Mouse (Mus musculus) limb, embryonic 12.5 days (tissue): Measurements from ENCODE around the gene Mbd4. TPM values are rescaled to one million over a fixed set of nuclear protein-coding genes. Genes with fewer than 3 reads are reported as not detected.
"Not testable (repeated sequence)": the region's sequence is repeated elsewhere in the genome, so short reads cannot be mapped to it uniquely, and the experiment has no call there.

Source experiments
- ATAC-seq: fragments of 200-750 bp; cut with Nextera tagmentation; 2 replicates; pipeline ENCODE4 v1.8.0; 2017; ENCODE audit warnings: low read depth, moderate TSS enrichment; ENCODE audit not compliant: insufficient number of reproducible peaks, insufficient read depth, low FRiP score, low TSS enrichment
- H3K27ac ChIP-seq: fragments of 300-500 bp; sonication (generic); 2 replicates; pipeline ENCODE4 v1.5.1; 2016; ENCODE audit warnings: mild to moderate bottlenecking, moderate library complexity
- H3K27me3 ChIP-seq: fragments of 300-500 bp; sonication (generic); 2 replicates; pipeline ENCODE4 v1.6.1; 2016; ENCODE audit warnings: mild to moderate bottlenecking, moderate library complexity
- H3K36me3 ChIP-seq: fragments of 300-500 bp; sonication (generic); 2 replicates; pipeline ENCODE4 v1.6.1; 2016; ENCODE audit warnings: mild to moderate bottlenecking, moderate library complexity
- H3K4me1 ChIP-seq: fragments of 300-500 bp; sonication (generic); replicated peaks from 2 replicates; pipeline ENCODE4 v1.6.1; 2016
- H3K4me2 ChIP-seq: fragments of 300-500 bp; sonication (generic); 2 replicates; pipeline ENCODE4 v1.6.1; 2016; ENCODE audit warnings: mild to moderate bottlenecking, moderate library complexity
- H3K4me3 ChIP-seq: fragments of 300-500 bp; sonication (generic); replicated peaks from 2 replicates; pipeline ENCODE4 v1.5.1; 2016; ENCODE audit warnings: mild to moderate bottlenecking
- H3K9ac ChIP-seq: fragments of 300-500 bp; sonication (generic); replicated peaks from 2 replicates; pipeline ENCODE4 v1.6.1; 2016; ENCODE audit warnings: mild to moderate bottlenecking, moderate library complexity
- H3K9me3 ChIP-seq: fragments of 300-500 bp; sonication (generic); 2 replicates; pipeline ENCODE4 v1.6.1; 2016; ENCODE audit warnings: mild to moderate bottlenecking, moderate library complexity
- WGBS: fragments of 180-500 bp; shearing (Covaris S2); methylation state at CpG from one replicate; pipeline ENCODE4 v1.1.7; 2016; 5-methylcytosine and 5-hydroxymethylcytosine counted together
- polyA plus RNA-seq: library from polyadenylated mRNA; unstranded; fragments of >200 nt; fragmentation: Nextera tagmentation; extraction: Ambion mirVana; gene quantifications from 2 replicates; pipeline ENCODE4 v1.2.1, GENCODE M21; 2016

Gene Mbd4
- polyA plus RNA-seq, 1 experiment from 2014 or later = 33.7 TPM

DNA sequence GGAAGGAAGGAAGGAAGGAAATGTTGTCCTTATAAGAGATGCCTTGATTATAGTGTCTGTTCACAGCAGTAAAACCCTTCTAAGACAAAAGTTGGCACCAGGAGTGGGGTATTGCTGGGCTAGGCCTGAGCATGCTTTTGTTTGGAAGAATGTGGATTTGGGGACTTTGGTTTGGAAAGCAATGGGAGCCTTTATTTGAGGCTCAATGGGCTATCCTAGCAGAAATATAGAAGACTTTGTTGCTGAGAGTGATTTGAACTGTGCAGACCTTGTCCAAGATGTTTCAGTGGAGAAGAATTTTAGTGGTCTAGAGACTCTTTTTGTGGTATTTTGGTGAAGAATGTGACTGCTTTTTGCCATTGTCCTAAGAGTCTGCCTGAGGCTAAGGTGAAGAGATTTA lies 19.3 kb downstream of the Mbd4 start:
- Histone ChIP-seq H3K27me3 (no peaks in the 10 kb centered on the region), H3K4me3 (no peak overlapping the region), H3K4me1 (peaks cover 11% of the 10 kb centered on the region), H3K4me2 (no peak overlapping the region), H3K27ac (no peak overlapping the region), H3K36me3 (no peaks in the 10 kb centered on the region), H3K9me3 (no peaks in the 10 kb centered on the region), H3K9ac (no peak overlapping the region)
- no peak for ATAC-seq

DNA sequence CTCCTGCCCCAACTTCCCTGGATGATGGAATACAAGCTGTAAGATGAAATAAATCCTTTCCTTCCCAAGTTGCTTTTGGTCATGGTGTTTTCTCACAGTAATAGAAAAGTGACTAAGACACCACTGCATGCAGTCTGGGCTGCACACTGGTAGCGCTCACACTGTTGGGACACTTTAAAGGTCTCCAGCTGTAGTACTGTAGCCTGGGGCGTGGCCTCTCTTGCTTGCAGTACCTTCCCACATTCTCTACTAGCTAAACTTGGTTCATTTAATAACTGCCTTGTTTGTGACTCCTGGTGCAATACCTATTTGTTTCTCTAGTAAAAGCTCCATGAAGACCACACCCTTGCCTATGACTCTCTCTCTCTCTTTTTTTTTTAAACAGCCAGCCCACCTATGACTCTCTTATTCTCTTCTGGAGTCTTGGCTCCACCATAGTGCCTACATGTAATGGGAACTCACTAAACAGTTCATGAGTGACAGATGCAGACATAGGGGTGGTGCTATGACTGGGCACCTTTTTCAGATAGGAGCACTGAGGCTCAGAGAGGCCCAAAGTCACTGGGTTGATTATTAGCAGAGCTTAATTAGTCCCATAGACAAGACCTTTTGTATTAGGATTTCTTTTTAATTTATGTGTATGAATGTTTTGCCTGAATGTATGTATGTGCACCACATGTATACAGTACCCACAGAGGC lies 20.9 kb downstream of the Mbd4 start:
- H3K4me3 ChIP-seq = no peak overlapping the region
- H3K9me3 ChIP-seq = no peaks in the 10 kb centered on the region
- no peaks in the 10 kb centered on the region for H3K27me3 ChIP-seq
- no peak overlapping the region for H3K4me2 ChIP-seq
- no peak overlapping the region for H3K27ac ChIP-seq
- WGBS = 86% methylated on average over 2 of the region's 2 CpGs
- no peaks in the 10 kb centered on the region for H3K36me3 ChIP-seq
- H3K4me1 ChIP-seq = no peaks in the 10 kb centered on the region
- no peak for ATAC-seq
- H3K9ac ChIP-seq = no peak overlapping the region

DNA sequence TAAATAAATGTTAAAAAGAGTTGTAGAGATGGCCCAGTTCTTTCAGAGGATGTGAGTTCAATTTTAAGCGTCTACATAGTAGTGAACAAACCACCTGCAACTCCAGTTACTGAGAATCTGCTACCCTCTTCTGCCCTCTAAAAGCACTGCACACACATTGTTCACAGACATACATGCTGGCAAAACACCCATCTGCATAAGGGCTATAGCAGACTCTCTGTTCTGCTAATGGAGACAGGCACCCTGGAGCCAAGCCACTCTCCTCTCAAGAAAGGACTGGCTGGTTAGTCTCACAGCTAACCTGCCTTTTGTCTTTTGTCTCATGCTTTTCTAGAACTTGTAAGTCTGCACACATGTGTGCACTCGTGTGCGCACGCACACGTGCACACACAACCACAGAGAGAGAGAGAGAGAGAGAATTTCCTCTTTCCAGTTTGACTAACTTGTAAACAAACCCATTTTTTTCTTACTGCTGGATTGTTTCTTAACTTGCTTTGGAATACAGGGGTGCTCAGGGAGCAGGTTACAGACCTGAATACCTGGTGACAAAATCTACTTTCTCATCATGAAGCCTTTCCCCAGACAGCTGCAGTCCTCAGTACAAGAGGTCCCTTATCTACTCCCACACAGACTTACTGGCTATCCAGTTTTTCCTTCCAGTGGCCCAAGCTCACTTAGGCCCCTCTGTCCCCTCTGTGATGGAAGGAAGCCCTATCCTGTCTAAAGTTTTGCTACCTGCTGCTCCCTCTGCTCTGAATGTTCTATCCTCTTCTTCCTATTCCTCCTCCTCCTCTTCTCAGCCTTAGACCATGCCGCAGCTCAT lies 22.2 kb downstream of the Mbd4 start:
- WGBS = 85% methylated on average over 6 of the region's 6 CpGs
- Histone ChIP-seq H3K4me1 (no peaks in the 10 kb centered on the region), H3K4me2 (no peak overlapping the region), H3K27me3 (no peaks in the 10 kb centered on the region), H3K9me3 (no peaks in the 10 kb centered on the region), H3K36me3 (no peaks in the 10 kb centered on the region), H3K4me3 (no peak overlapping the region), H3K27ac (no peak overlapping the region), H3K9ac (no peak overlapping the region)
- no peak for ATAC-seq

DNA sequence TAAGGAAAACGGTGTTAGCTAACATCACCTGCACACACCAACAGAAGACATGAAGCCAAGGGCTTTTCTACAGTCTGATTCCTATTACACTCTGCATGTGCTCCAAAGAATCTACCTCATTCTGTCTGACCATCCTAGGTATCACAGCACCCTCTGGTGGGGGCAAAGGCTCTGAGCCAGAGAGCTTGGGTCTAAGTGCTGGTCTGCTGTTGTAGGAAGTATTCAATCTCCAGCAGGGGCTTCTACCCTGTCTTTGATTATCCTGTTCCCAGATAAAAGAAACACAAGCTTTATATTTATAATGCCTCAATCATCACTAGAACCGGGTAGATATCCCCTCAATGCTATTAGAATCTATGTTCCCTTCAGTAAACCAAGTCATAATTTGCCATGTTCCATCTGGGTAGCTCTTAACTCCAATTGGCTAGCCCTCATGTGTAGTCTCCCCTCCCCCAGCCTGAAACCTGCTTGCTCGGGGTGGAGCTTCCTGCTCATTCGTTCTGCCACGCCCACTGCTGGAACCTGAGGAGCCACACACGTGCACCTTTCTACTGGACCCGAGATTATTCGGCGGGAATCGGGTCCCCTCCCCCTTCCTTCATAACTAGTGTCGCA lies 29.2 kb downstream of the Mbd4 start:
- peak; percentile 94 for ATAC-seq
- WGBS = 0% methylated on average over 5 of the region's 11 CpGs
- peak overlapping the region; percentile 32 for H3K4me2 ChIP-seq
- H3K9ac ChIP-seq, H3K9me3 ChIP-seq, H3K4me1 ChIP-seq, H3K36me3 ChIP-seq, H3K4me3 ChIP-seq, H3K27me3 ChIP-seq: not testable (repeated sequence)
- peak overlapping the region; percentile 53; the same call in 1 of the 2 replicates for H3K27ac ChIP-seq

DNA sequence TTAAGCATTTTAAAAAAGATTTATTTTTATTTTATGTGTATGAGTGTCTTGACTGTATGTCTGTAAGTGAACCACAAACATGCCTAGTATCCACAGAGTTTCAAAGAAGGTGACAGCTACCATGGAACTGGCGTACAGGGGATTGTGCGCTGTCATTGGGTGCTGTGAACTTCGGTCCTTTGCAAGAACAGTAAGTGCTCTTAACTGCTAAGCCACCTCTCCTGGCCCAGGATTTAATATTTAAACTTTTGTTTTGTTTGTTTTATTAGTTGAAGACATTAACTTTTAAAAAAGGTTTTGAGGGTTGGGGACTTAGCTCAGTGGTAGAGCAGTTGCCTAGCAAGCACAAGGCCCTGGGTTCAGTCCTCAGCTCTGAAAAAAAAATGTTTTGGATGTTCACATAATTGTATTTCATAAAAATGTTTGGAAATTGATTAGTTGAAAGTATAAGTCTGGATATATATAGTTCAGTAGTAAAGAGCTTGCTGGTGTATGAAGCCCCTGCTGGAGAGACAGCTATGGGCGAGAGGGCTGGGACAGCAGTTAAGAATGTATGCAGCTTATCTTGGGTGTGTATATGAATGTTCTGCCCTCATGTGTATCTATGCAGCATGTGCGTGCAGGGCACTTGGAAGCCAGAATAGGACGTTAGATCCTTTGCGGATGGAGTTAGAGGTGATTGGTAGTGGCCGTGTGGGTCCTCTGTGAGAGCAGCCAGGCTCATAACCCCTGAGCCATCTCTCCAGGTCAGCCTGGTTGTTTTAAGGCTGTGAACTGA lies 31.8 kb downstream of the Mbd4 start:
- WGBS = 88% methylated on average over 8 of the region's 8 CpGs
- no peak overlapping the region for H3K4me2 ChIP-seq

DNA sequence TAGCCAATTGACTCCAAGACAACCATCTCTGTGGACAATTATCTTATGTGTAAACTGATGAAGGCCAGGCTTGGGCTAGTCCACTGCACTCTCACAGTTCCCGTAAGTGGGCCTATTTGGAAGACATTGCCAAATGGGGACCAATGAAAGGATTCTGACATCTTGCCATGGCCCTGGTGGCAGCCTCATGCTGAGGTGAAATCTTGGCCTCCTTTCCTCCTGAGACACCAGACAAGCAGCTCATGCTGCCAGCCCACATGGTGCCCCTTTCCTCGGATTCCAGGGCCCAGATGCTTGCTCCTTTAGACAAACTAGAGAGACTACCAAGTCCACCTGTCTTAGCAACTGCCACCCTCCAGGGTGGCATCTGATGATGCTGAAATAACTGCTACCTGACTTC lies 35.0 kb downstream of the Mbd4 start:
- Histone ChIP-seq H3K36me3 (no peaks in the 10 kb centered on the region), H3K4me1 (0 out of 2 replicates have a peak, but pooled peaks cover 3% of the 10 kb centered on the region), H3K9ac (no peak overlapping the region), H3K27ac (no peak overlapping the region), H3K4me3 (no peak overlapping the region), H3K9me3 (no peaks in the 10 kb centered on the region), H3K27me3 (no peaks in the 10 kb centered on the region), H3K4me2 (no peak overlapping the region)
- WGBS = 59% methylated on average over 2 of the region's 2 CpGs
- no peak for ATAC-seq

More for the DNA sequence above, 31.8 kb downstream of the Mbd4 start:
- Histone ChIP-seq H3K27ac (no peak overlapping the region), H3K36me3 (no peaks in the 10 kb centered on the region), H3K4me3 (no peak overlapping the region), H3K27me3 (no peaks in the 10 kb centered on the region), H3K9me3 (no peaks in the 10 kb centered on the region), H3K9ac (no peak overlapping the region), H3K4me1 (peaks cover 7% of the 10 kb centered on the region; the same call in 1 of the 2 replicates)
- ATAC-seq = no peak

DNA sequence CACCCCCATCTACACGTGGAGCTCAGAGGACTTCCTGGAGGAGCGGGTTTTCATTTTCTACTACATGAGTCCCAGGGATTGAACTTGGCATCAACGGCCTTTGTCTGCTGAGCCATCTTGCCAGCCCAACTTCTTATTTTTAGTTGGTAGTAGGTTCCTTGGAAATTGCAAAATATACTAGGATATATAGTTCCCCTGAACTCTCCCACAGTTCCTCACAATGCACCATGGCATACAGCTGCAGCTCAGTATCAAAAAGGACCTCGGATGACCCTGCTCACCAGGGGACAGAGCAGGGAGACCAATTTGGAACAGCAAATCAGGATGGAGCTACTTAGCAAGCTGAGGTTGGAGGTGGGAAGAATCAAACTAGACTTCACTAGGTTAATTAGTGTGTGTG lies 38.1 kb downstream of the Mbd4 start:
- ATAC-seq = no peak
- Histone ChIP-seq H3K27ac (no peak overlapping the region), H3K9me3 (no peaks in the 10 kb centered on the region), H3K27me3 (no peaks in the 10 kb centered on the region), H3K36me3 (no peaks in the 10 kb centered on the region), H3K4me3 (no peak overlapping the region), H3K4me1 (0 out of 2 replicates have a peak, but pooled peaks cover 2% of the 10 kb centered on the region), H3K4me2 (no peak overlapping the region), H3K9ac (no peak overlapping the region)
- WGBS = 80% methylated on average over 4 of the region's 4 CpGs

DNA sequence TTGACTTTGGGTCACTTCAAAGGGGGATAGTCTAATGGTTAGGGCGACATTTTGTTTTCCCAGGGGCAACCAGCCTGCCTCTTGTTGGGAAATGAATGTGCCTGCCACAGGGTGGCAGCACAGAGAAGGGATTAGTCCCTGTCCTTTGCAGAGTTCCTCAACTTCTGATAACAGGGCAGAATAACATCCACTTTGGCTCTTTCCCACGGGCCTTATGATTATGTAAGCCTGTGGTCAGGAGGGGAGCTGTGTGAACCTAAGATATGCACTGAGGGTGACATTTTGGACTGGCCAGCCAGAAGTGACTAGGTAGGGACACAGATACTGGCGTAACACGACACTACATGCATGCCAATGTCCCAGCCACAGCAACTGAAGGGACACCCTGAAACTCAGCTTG lies 39.1 kb downstream of the Mbd4 start:
- H3K4me1 ChIP-seq = no peaks in the 10 kb centered on the region

DNA sequence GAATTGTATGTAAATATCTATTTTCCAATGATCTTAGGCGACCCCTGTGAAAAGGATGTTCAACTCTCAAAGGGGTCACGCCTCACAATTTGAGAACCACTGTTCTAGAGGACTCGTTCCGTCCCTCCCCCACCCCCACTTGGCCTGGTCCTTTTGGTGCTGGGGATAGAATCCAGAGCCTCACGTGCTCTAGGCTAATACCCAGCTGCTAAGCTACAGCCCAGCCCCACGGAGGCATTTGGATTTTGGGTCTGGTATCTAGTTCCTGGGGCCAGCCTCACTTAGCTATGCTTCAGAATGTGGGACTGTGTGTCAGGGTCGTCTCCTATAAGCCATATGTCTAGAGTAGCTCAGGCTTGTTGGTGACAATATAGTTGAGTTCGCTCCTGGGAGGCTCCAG lies 41.6 kb downstream of the Mbd4 start:
- no peak overlapping the region for H3K4me3 ChIP-seq
- no peak overlapping the region for H3K4me2 ChIP-seq
- H3K9ac ChIP-seq = no peak overlapping the region
- WGBS = 76% methylated on average over 8 of the region's 8 CpGs
- no peak overlapping the region for H3K27ac ChIP-seq
- H3K9me3 ChIP-seq = no peaks in the 10 kb centered on the region
- no peaks in the 10 kb centered on the region for H3K27me3 ChIP-seq
- peaks cover 9% of the 10 kb centered on the region for H3K36me3 ChIP-seq
- no peak for ATAC-seq
- H3K4me1 ChIP-seq = peaks cover 10% of the 10 kb centered on the region

More for the DNA sequence above, 39.1 kb downstream of the Mbd4 start:
- no peaks in the 10 kb centered on the region for H3K27me3 ChIP-seq
- no peak overlapping the region for H3K4me3 ChIP-seq
- no peak overlapping the region for H3K4me2 ChIP-seq
- H3K36me3 ChIP-seq = no peaks in the 10 kb centered on the region
- no peak overlapping the region for H3K27ac ChIP-seq
- WGBS = 36% methylated on average over 4 of the region's 4 CpGs
- H3K9me3 ChIP-seq = no peaks in the 10 kb centered on the region
- ATAC-seq = no peak
- H3K9ac ChIP-seq = no peak overlapping the region

DNA sequence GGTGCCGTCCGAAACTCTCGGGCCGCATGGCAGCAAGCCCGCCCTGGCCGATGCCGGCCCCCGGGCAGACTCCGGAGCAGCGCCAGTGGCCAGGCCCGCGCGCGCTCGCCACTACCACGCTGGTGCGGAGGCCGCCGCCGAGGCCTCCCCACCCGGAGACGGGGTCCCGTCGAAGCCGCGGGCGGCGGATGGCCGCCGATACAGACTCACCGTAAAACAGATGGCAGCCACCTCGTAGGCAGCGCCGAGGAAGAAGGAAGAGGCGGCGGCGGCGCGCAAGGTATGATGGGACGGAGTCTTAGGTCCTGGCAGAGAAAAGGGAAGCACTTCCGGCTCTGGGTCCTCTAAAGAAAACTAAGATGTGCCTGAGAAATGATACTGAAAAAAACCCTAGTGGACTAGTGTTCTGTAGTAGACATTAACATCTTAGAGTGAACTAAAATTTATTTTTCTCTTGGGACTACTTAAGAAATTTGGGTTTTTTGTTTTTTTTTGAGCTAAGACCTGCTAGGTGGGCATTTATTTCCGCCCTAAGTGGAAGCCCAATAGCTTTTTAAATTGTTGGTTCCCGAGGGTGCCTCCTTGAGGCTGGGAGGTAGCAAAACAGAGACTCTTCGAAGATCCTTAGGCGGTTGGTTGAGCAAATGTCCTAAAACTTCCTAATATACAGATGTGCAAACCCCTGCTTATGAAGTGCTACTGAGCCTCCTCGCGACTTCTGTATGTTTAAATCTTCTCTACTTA lies 44.5 kb downstream of the Mbd4 start, which contains the start of gene Rpl32:
Gene Rpl32 (minus strand): TSS at position 260 of the 744 bp plus-strand sequence.
- Histone ChIP-seq H3K4me3 (peak within 1 kb of the TSS; percentile 94), H3K27me3 (no peaks in the 10 kb centered on the region)
- under 1% methylated on average over 47 of the region's 47 CpGs for WGBS

More for the DNA sequence above, 44.5 kb downstream of the Mbd4 start, which contains the start of gene Rpl32:
- Histone ChIP-seq H3K9me3 (no peaks in the 10 kb centered on the region), H3K36me3 (peaks cover 39% of the 10 kb centered on the region), H3K4me2 (peak within 1 kb of the TSS; percentile 80), H3K27ac (peak within 1 kb of the TSS; percentile 99), H3K4me1 (peaks cover 20% of the 10 kb centered on the region), H3K9ac (peak within 1 kb of the TSS; percentile 99)
- peak; percentile 38; the same call in 1 of the 2 replicates for ATAC-seq
